Mouse (Mus musculus): ENCODE results near the gene Gm17949.
"Not testable (repeated sequence)": the region's sequence is repeated elsewhere in the genome, so short reads cannot be mapped to it uniquely, and the experiment has no call there.

Gene Gm17949

GRCm38 (mm10) chr17:57051679-57052078 is 40.4 kb downstream of the Gm17949 start:
- not testable (repeated sequence) for DNase-seq

- DNase-seq: no peak
These were observed 45.0 kb downstream of the Gm17949 start for GRCm38 (mm10) chr17:57056246-57056645.

GRCm38 (mm10) chr17:57058891-57059485 is 47.7 kb downstream of the Gm17949 start, which contains the start of gene Crb3:
Crb3 (plus strand) TSS chr17:57059105.
- DNase-seq: peak; percentile 50 to 51

GRCm38 (mm10) chr17:57059486-57059977 is 48.3 kb downstream of the Gm17949 start, which contains the start of gene Slc25a23:
Slc25a23 (minus strand) TSS chr17:57059863.
- DNase-seq: peak; percentile 66 to 67

GRCm38 (mm10) chr17:57060231-57060801 is 49.0 kb downstream of the Gm17949 start:
- DNase-seq: peak; percentile 98

GRCm38 (mm10) chr17:57061069-57061468 is 49.8 kb downstream of the Gm17949 start:
- DNase-seq: no peak

- DNase-seq: peak; percentile 87 to 93
These were observed 50.8 kb downstream of the Gm17949 start for GRCm38 (mm10) chr17:57062011-57062521.

- DNase-seq: peak in 1 of 2 experiments; percentile 24
These were observed 51.3 kb downstream of the Gm17949 start for GRCm38 (mm10) chr17:57062548-57062947.

GRCm38 (mm10) chr17:57063031-57063430 is 51.8 kb downstream of the Gm17949 start:
- DNase-seq: peak; percentile 56 to 72

GRCm38 (mm10) chr17:57066908-57067307 is 55.6 kb downstream of the Gm17949 start:
- DNase-seq: no peak

- DNase-seq: no peak
These were observed 59.0 kb downstream of the Gm17949 start for GRCm38 (mm10) chr17:57070272-57070671.

- peak; percentile 59 to 76 for DNase-seq
These were observed 59.4 kb downstream of the Gm17949 start for GRCm38 (mm10) chr17:57070699-57071098.

Data from lung, adult 18-20 months (tissue).